Mouse (Mus musculus) myocyte (in vitro differentiated cells): ENCODE measurements around the gene Ube2m.

Source experiments
- MAX ChIP-seq: IDR thresholded peaks from one replicate; pipeline ENCODE4 v1.6.1; 2011; ENCODE audit warnings: low read depth, mild to moderate bottlenecking, control low read depth
- POLR2A ChIP-seq: IDR thresholded peaks from one replicate; pipeline ENCODE4 v1.6.1; 2011; ENCODE audit warnings: low read depth, mild to moderate bottlenecking, control low read depth, moderate library complexity; ENCODE audit not compliant: insufficient read length

DNA sequence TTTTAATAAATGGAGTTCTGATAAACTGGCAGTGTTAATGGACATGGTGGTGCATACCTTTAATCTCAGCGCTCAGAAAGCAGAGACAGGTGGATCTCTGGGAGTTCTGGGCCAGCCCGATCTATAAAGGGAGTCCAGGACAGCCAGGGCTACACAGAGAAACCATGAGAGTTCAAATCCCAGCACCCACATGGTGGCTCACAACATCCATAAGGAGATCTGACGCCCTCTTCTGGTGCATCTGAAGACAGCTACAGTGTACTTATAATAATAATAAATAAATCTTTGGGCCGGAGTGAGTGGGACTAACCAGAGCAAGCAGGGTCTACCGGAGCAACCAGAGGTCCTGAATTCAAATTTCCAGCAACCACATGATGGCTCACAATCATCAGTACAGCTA, 34.7 kb downstream of the Ube2m start:
- no peak for TF ChIP-seq POLR2A
- no peak for TF ChIP-seq MAX
